Mouse (Mus musculus) frontal cortex, adult (tissue): ENCODE results near the gene Lfng.
A peak's percentile ranks its signal among the peaks of the same experiment; 100 is the strongest.

Experiments used
- ATAC-seq: cut with Nextera tagmentation; 2 replicates; pipeline ENCODE4 v1.9.2; 2017; ENCODE audit warnings: mild to moderate bottlenecking, moderate library complexity, mixed read lengths; ENCODE audit not compliant: low TSS enrichment

Lfng gene

GRCm38 (mm10) chr5:140607001-140607835 is at the start of gene Lfng:
TSS of gene Lfng (plus strand) at chr5:140607320.
- ATAC-seq: 0 out of 2 replicates have a peak, but pooled peaks have one; percentile 7

GRCm38 (mm10) chr5:140562601-140563000 is 44.5 kb upstream of the Lfng start:
- no peak for ATAC-seq

GRCm38 (mm10) chr5:140564896-140565295 is 42.2 kb upstream of the Lfng start, which contains the start of gene Grifin:
TSS of gene Grifin (minus strand) at chr5:140565071.
- ATAC-seq: no peak

GRCm38 (mm10) chr5:140565451-140565850 is 41.7 kb upstream of the Lfng start:
- ATAC-seq: no peak

- ATAC-seq: peak; percentile 42; the same call in 1 of the 2 replicates
Measured at GRCm38 (mm10) chr5:140565856-140566255, 41.3 kb upstream of the Lfng start.

GRCm38 (mm10) chr5:140566271-140566670 is 40.8 kb upstream of the Lfng start:
- no peak for ATAC-seq

GRCm38 (mm10) chr5:140567321-140567720 is 39.8 kb upstream of the Lfng start:
- 0 out of 2 replicates have a peak, but pooled peaks have one; percentile 4 for ATAC-seq

- no peak for ATAC-seq
Measured at GRCm38 (mm10) chr5:140567751-140568150, 39.4 kb upstream of the Lfng start.

GRCm38 (mm10) chr5:140568321-140568970 is 38.7 kb upstream of the Lfng start:
- 0 out of 2 replicates have a peak, but pooled peaks have one; percentile 36 for ATAC-seq

GRCm38 (mm10) chr5:140569032-140569595 is 38.0 kb upstream of the Lfng start:
- ATAC-seq: no peak

GRCm38 (mm10) chr5:140570223-140570870 is 36.8 kb upstream of the Lfng start:
- ATAC-seq: no peak

GRCm38 (mm10) chr5:140571201-140571600 is 35.9 kb upstream of the Lfng start:
- no peak for ATAC-seq

GRCm38 (mm10) chr5:140571673-140572072 is 35.4 kb upstream of the Lfng start:
- ATAC-seq: peak; percentile 31; the same call in 1 of the 2 replicates

GRCm38 (mm10) chr5:140572611-140573010 is 34.5 kb upstream of the Lfng start:
- no peak for ATAC-seq

GRCm38 (mm10) chr5:140575381-140575866 is 31.7 kb upstream of the Lfng start:
- ATAC-seq: no peak

GRCm38 (mm10) chr5:140579221-140579620 is 27.9 kb upstream of the Lfng start:
- ATAC-seq: no peak

- no peak for ATAC-seq
Measured at GRCm38 (mm10) chr5:140579771-140580170, 27.3 kb upstream of the Lfng start.

- ATAC-seq: no peak
Measured at GRCm38 (mm10) chr5:140581569-140581968, 25.6 kb upstream of the Lfng start.

- ATAC-seq: no peak
Measured at GRCm38 (mm10) chr5:140582995-140583731, 24.0 kb upstream of the Lfng start.

- no peak for ATAC-seq
Measured at GRCm38 (mm10) chr5:140583732-140584368, 23.3 kb upstream of the Lfng start.
